Mouse (Mus musculus) limb, embryonic 11.5 days (tissue): Measurements from ENCODE around the gene Fam78a. TPM values are rescaled to one million over a fixed set of nuclear protein-coding genes. Genes with fewer than 3 reads are reported as not detected.

Experiments used
- ATAC-seq: fragments of 200-750 bp; cut with Nextera tagmentation; 2 replicates; pipeline ENCODE4 v1.8.0; 2017; ENCODE audit warnings: low read depth; ENCODE audit not compliant: insufficient number of reproducible peaks, low FRiP score, low TSS enrichment
- DNase-seq: peaks from one replicate; pipeline ENCODE4 v3.0.0-alpha.2; 2015; ENCODE audit warnings: low spot score
- H3K27ac ChIP-seq: fragments of 300-500 bp; sonication (generic); replicated peaks from 2 replicates; pipeline ENCODE4 v1.5.1; 2014; ENCODE audit warnings: low read depth, mild to moderate bottlenecking, low read length
- H3K27me3 ChIP-seq: fragments of 300-500 bp; sonication (generic); 2 replicates; pipeline ENCODE4 v1.6.1; 2014; ENCODE audit warnings: mild to moderate bottlenecking, low read length, mixed read lengths; ENCODE audit not compliant: control insufficient read depth, insufficient read depth
- H3K36me3 ChIP-seq: fragments of 300-500 bp; sonication (generic); 2 replicates; pipeline ENCODE4 v1.6.1; 2014; ENCODE audit warnings: mild to moderate bottlenecking, low read length, moderate library complexity, mixed read lengths; ENCODE audit not compliant: control insufficient read depth, insufficient read depth
- H3K4me1 ChIP-seq: fragments of 300-500 bp; sonication (generic); 2 replicates; pipeline ENCODE4 v1.6.1; 2014; ENCODE audit warnings: low read length, mixed read lengths; ENCODE audit not compliant: control insufficient read depth, insufficient read depth
- H3K4me2 ChIP-seq: fragments of 300-500 bp; sonication (generic); 2 replicates; pipeline ENCODE4 v1.6.1; 2014; ENCODE audit warnings: low read depth, mild to moderate bottlenecking, moderate library complexity; ENCODE audit not compliant: severe bottlenecking
- H3K4me3 ChIP-seq: fragments of 300-500 bp; sonication (generic); 2 replicates; pipeline ENCODE4 v1.5.1; 2014; ENCODE audit warnings: low read depth, low read length
- H3K9ac ChIP-seq: fragments of 300-500 bp; sonication (generic); 2 replicates; pipeline ENCODE4 v1.6.1; 2014; ENCODE audit warnings: mild to moderate bottlenecking, low read length
- H3K9me3 ChIP-seq: fragments of 300-500 bp; sonication (generic); 2 replicates; pipeline ENCODE4 v1.6.1; 2016; ENCODE audit warnings: low read length; ENCODE audit not compliant: control insufficient read depth
- WGBS: fragments of 180-500 bp; shearing (Covaris S2); extraction: QIAGEN DNeasy Blood & Tissue Kit; methylation state at CpG from one replicate; pipeline ENCODE4 v1.1.7; 2014; 5-methylcytosine and 5-hydroxymethylcytosine counted together
- polyA plus RNA-seq: library from polyadenylated mRNA; unstranded; fragments of >200 nt; fragmentation: Nextera tagmentation; extraction: Ambion mirVana; gene quantifications from 2 replicates; pipeline ENCODE4 v1.2.1, GENCODE M21; 2014

Gene Fam78a
- 1.9 and 2.1 TPM in 2 replicates for polyA plus RNA-seq

DNA sequence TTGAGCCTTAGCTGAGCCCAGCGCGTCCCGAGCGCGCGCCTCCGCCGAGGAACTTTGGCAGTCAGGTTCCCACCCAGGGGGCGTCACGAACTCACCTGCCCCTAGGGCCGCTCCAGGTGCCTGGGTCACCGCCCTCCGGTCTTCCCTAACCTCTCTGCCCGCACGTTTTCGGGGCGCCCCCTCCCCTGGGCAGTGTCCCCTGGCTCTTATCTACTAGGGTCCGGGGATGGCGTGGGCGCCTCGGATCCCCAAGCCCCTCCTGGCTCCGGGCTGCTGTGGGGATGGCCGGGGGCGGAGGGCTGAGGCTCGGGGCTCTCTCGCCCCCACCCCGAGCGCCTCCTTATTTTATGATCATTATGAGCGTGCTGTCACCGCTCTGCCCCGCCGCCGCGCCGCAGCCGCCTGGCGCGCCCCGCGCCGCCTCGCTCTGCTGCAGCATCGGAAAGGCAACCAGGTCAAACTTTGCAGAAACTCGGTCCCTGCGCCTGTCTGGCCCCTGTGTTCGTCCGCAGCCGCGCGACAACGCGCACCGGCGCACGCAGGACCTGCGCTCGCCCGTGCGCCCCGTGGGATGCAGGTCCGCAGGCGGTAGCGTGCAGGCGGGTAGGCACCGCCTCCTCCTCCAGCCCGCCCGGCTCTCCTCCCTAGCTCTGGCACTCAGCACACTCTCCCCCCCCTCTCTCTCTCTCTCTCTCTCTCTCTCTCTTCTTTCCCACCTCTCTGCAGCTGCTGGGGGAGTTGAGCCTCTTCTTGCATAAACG, at the start of gene Fam78a:
Gene Fam78a, minus strand, starts transcription at position 747 of the 761 bp plus-strand sequence.
- H3K27me3 ChIP-seq = peaks cover 39% of the 10 kb centered on the region

DNA sequence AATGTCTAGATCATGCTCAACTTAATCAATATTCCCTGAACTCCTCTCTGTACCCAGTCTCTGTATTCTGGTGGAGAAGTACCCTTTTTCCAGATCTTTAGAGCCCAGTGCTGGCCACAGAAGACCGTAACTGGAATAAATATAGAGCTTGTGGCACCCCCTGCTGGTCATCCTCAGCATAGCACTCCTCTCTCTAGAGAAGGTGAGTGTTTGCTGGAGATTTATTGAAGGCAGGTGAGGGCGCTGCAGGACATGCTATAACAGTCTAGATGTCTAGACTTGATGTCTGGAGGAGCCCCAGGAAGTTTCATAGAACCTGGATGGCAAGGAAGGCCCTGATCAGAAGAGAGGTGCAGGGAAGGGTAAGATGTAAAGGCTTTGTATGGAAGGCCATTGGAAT, 49.4 kb upstream of the Fam78a start:
- no peak overlapping the region for H3K4me2 ChIP-seq
- no peak overlapping the region for H3K27ac ChIP-seq
- H3K9ac ChIP-seq = no peak overlapping the region
- no peak overlapping the region for H3K4me3 ChIP-seq
- H3K9me3 ChIP-seq = no peaks in the 10 kb centered on the region
- ATAC-seq (no peak), DNase-seq (peak; percentile 94)
- H3K4me1 ChIP-seq = no peaks in the 10 kb centered on the region; the same call in 1 of the 2 replicates
- no peaks in the 10 kb centered on the region for H3K27me3 ChIP-seq
- WGBS = 3% methylated on average over 2 of the region's 2 CpGs
- no peaks in the 10 kb centered on the region for H3K36me3 ChIP-seq

More for the DNA sequence above, at the start of gene Fam78a:
- ATAC-seq = peak; percentile 36; the same call in 1 of the 2 replicates
- no peaks in the 10 kb centered on the region for H3K36me3 ChIP-seq
- H3K27ac ChIP-seq = no peak within 1 kb of the TSS
- peak within 1 kb of the TSS; percentile 58 for H3K4me3 ChIP-seq
- no peaks in the 10 kb centered on the region for H3K9me3 ChIP-seq
- H3K4me1 ChIP-seq = peaks cover 17% of the 10 kb centered on the region
- peak; percentile 56 for DNase-seq
- peak within 1 kb of the TSS; percentile 53 for H3K9ac ChIP-seq
- under 1% methylated on average over 67 of the region's 68 CpGs for WGBS
- peak within 1 kb of the TSS; percentile 100 for H3K4me2 ChIP-seq

DNA sequence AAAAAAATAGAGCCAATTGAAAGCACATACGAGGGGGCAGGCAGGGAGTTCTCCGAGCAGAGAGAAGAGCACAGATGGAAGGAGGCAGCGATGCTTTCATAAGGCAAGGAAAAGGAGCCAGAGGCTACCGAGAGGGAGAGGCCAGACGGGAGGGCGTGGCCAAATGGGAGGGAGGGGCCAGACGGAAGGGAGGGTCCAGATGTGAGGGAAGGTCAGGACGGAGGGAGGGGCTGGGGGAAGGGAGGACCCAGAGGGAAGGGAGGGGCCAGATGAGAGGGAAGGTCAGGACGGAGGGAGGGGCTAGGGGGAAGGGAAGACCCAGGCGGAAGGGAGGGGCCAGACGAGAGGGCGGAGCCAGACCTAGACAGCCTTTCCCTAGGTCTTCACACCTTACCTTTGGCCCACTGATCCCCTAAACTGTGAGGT, 47.9 kb upstream of the Fam78a start:
- Histone ChIP-seq H3K27me3 (no peaks in the 10 kb centered on the region), H3K36me3 (no peaks in the 10 kb centered on the region), H3K9ac (no peak overlapping the region), H3K4me1 (no peaks in the 10 kb centered on the region; the same call in 1 of the 2 replicates), H3K27ac (no peak overlapping the region), H3K4me3 (no peak overlapping the region), H3K9me3 (no peaks in the 10 kb centered on the region), H3K4me2 (no peak overlapping the region)
- DNase-seq = peak; percentile 74
- WGBS = 4% methylated on average over 12 of the region's 12 CpGs
- ATAC-seq = no peak

DNA sequence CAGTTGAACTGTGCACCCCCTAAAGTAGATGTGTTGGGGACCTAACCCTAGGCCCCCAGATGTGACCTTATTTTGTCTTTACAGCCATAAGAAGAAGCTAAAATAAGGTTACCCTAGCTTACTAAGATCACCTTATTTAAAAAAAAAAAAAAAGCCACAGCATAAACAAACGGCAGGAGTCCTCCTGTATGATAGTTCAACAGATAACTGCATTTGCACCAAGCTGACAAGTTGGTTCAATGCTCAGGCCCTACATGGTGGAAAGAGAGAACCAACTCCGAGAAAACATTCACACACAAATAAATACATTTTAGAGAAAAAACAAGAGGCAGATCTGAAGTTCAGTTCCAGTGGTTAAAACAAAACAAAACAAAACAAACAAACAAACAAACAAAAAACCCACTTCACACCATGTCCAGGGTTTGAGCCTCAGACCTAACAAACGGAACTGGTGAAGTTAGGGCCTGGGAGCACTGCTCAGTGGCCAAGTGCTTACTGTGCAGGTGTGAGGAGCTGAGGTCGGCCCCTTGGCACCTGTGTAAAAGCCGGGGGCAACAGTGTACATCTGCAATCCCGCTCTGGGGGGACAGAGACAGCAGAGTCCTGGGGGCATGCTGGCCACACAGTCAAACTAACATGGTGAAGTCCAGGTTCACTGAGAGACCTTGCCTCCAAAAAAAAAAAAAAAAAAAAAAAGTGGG, 47.4 kb upstream of the Fam78a start:
- no peaks in the 10 kb centered on the region for H3K9me3 ChIP-seq
- H3K9ac ChIP-seq = no peak overlapping the region
- H3K27ac ChIP-seq = no peak overlapping the region
- H3K27me3 ChIP-seq = no peaks in the 10 kb centered on the region
- H3K36me3 ChIP-seq = no peaks in the 10 kb centered on the region
- no peaks in the 10 kb centered on the region; the same call in 1 of the 2 replicates for H3K4me1 ChIP-seq
- ATAC-seq = no peak
- WGBS = 65% methylated on average over 6 of the region's 6 CpGs
- H3K4me3 ChIP-seq = no peak overlapping the region
- H3K4me2 ChIP-seq = no peak overlapping the region
- no peak for DNase-seq

DNA sequence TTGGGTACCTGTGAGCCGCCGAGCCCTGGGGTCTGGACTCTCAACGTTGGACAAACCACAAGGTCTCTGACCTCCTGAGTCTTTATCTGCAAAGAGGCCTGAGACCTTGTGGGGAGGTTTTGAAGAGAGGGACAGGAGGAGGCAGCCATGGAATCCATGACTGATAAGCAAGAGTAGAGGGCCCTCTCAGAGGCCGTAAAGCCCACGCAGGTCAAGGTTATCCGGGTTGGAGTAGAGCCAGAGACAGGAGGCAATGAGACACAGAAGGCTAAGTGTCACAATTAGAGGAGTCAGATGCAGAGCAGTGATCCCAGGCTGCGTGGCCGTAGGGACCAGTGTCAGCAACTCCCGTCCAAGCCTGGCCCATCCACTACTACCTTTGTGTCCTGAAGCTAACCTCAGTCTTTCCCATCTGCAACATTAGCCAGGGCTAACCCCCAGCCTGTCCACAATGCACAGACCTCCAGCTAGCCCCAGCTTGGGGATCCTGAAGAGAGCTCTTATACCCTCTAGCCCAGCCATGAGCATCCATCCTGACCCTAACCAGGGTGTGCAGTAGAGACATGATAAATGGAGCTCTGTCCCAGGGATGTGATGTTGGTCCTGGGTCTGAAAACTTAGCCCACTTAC, 46.7 kb upstream of the Fam78a start:
- H3K9ac ChIP-seq = no peak overlapping the region
- H3K9me3 ChIP-seq = no peaks in the 10 kb centered on the region
- no peaks in the 10 kb centered on the region for H3K27me3 ChIP-seq
- H3K36me3 ChIP-seq = no peaks in the 10 kb centered on the region
- H3K27ac ChIP-seq = no peak overlapping the region
- DNase-seq (no peak), ATAC-seq (no peak)
- no peaks in the 10 kb centered on the region; the same call in 1 of the 2 replicates for H3K4me1 ChIP-seq
- 76% methylated on average over 9 of the region's 9 CpGs for WGBS
- no peak overlapping the region for H3K4me2 ChIP-seq
- H3K4me3 ChIP-seq = no peak overlapping the region

DNA sequence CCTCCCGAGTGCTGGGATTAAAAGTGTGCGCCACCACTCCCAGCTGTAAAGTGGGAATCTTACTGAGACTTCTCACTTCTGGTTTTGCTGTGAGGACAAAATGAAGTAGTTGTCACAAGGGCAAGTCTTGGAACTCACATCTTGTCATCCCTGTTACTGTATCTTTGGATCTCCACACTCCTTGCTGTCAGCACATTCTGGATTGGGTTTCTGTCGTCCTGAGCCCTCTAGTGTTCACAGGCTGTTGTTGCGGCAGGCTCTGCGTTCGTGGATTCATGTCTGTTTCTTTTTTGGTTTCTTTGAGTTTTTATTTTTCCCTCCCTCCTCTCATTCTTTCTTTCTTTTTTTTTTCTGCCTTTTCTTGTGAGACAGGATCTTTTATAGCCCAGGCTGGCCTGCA, 45.8 kb upstream of the Fam78a start:
- 37% methylated on average over 6 of the region's 6 CpGs for WGBS
- no peak overlapping the region for H3K4me3 ChIP-seq
- H3K4me2 ChIP-seq = no peak overlapping the region
- ATAC-seq = no peak
- H3K27me3 ChIP-seq = no peaks in the 10 kb centered on the region
- H3K9me3 ChIP-seq = no peaks in the 10 kb centered on the region
- no peaks in the 10 kb centered on the region; the same call in 1 of the 2 replicates for H3K4me1 ChIP-seq
- no peak overlapping the region for H3K27ac ChIP-seq
- DNase-seq = peak; percentile 69
- H3K9ac ChIP-seq = no peak overlapping the region
- H3K36me3 ChIP-seq = no peaks in the 10 kb centered on the region

DNA sequence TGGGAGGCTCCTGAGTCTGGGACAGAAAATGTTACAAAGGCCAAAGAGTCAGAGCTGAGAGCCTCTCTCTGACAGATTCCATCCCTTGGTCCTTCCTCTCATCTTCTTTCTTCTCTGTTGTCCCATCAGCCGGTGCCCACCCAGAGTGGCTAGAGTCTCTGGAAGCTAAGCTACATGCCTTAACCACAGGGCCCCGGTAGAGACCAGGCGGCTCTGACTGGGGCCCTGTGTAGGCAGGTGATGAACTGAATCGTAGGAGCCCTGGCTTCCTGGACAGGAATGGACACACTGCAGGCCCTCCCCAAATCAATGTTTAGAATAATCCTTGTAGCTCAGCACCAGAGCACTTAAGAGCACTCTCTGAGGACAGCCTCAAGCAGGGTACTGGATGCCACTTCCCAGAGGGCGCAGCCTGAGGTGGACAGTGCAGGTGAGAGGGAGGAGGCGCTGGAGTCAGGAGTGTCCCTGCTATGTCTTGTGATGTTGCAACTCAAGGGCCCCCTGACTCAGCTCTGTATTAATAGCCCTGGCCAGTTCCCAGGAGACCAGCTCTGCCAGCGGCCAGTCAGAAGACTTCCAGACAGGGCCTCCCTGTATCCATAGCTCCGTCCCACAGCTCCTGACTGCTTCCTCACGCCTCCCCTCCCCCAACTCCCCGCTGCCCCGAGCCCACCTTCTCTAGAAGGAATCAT, 44.9 kb upstream of the Fam78a start:
- no peak overlapping the region for H3K27ac ChIP-seq
- H3K36me3 ChIP-seq = no peaks in the 10 kb centered on the region
- no peaks in the 10 kb centered on the region for H3K27me3 ChIP-seq
- no peaks in the 10 kb centered on the region; the same call in 1 of the 2 replicates for H3K4me1 ChIP-seq
- 54% methylated on average over 11 of the region's 11 CpGs for WGBS
- no peak overlapping the region for H3K4me3 ChIP-seq
- no peak overlapping the region for H3K4me2 ChIP-seq
- H3K9me3 ChIP-seq = no peaks in the 10 kb centered on the region
- ATAC-seq = no peak
- DNase-seq = no peak
- no peak overlapping the region for H3K9ac ChIP-seq

DNA sequence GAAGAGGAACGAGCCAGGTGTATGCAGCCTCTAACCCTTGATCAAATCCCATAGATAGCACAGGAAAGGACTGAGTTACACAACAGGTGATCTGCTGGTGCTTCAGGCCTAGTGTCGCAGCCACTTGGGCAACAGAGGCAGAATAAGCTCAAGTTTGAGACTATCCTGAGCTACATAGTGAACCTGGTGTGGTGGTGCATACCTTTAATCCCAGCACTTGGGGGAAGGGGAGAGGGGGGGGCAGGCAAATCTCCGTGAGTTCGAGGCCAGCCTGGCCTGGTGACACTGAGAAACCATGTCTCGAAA, 43.8 kb upstream of the Fam78a start:
- Histone ChIP-seq H3K36me3 (no peaks in the 10 kb centered on the region), H3K9ac (no peak overlapping the region), H3K27ac (no peak overlapping the region), H3K4me3 (no peak overlapping the region), H3K4me1 (no peaks in the 10 kb centered on the region; the same call in 1 of the 2 replicates), H3K4me2 (no peak overlapping the region), H3K27me3 (no peaks in the 10 kb centered on the region), H3K9me3 (no peaks in the 10 kb centered on the region)
- ATAC-seq (no peak), DNase-seq (no peak)
- WGBS = 89% methylated on average over 5 of the region's 5 CpGs
